Mouse (Mus musculus): Measurements from ENCODE around the gene Psma5.

Gene Psma5

GRCm38 (mm10) chr3:108282401-108283240 lies 25.9 kb downstream of the Psma5 start:
- DNase-seq, result peak in 1 of 2 experiments; percentile 62

GRCm38 (mm10) chr3:108283241-108283561 lies 26.5 kb downstream of the Psma5 start:
- DNase-seq, result no peak

GRCm38 (mm10) chr3:108283781-108284601 lies 27.3 kb downstream of the Psma5 start, which contains the start of gene Sort1:
Sort1 (plus strand) TSS chr3:108284082.
- peak; percentile 85 to 86 for DNase-seq

DNA sequence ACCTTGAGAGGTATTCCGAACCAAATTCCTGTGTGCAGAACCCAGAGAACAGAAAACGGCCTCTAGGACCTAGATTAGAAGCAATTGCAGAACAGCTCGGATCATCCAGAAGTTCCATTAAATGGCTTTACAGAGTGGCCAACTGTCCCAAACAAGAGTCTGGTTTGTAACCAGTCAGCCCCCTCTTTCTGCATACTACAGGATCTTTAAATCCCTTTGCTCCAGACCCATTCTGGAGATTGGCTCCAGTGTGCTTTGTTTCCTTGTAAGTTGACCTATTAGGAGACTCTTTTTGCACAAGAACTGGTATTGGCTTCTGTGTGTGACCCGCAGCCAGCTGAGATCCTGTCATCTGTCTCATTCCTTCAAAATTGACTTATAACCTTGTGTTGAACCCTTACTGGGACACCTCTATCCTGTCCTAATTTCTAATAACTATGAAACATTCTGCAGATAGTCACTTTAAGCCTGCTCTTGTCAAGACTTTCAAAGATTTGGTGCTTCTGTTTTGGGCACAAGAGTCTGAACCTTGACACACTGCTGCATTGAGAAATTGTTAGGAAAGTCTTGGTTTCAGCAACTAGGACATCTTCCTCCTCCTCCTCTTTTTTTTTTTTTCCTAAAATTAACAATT lies 28.5 kb downstream of the Psma5 start:
- DNase-seq, result no peak

DNA sequence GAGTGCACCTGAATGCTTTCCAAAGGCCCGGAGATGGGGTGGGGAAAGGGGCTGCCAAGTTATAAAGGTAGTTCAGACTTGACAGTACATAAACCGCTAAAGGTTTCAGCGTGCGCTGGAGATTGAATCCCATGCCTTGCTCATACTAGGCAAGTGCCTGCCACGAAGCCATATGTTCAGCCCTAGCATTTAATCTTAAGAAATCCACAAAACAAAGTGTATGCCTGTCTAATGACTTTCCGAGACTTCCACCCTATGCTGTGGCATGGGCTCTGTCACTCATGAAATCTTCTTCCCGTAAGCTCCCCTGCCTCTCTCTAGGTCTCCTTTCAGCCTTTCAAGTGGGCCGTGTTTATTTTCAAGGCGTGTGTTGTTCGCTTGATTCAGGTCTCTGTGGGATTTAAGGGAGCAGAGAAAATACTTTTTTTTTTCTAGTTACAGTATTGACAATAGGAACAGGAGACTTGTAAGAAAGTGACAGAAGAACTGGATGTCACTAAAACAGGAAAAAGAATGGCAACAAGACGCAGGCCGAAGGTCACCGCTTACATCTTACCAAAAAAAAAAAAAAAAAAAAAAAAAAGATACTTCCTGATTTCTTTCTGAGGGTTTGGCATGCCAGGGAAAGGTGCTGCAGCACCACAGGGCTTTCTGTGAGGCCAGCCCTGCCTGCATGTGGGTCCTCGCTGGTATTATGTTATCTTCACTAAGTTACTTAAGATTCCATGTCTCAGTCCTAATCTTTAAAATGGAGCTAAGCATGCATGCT lies 30.1 kb downstream of the Psma5 start:
- DNase-seq, result no peak

DNA sequence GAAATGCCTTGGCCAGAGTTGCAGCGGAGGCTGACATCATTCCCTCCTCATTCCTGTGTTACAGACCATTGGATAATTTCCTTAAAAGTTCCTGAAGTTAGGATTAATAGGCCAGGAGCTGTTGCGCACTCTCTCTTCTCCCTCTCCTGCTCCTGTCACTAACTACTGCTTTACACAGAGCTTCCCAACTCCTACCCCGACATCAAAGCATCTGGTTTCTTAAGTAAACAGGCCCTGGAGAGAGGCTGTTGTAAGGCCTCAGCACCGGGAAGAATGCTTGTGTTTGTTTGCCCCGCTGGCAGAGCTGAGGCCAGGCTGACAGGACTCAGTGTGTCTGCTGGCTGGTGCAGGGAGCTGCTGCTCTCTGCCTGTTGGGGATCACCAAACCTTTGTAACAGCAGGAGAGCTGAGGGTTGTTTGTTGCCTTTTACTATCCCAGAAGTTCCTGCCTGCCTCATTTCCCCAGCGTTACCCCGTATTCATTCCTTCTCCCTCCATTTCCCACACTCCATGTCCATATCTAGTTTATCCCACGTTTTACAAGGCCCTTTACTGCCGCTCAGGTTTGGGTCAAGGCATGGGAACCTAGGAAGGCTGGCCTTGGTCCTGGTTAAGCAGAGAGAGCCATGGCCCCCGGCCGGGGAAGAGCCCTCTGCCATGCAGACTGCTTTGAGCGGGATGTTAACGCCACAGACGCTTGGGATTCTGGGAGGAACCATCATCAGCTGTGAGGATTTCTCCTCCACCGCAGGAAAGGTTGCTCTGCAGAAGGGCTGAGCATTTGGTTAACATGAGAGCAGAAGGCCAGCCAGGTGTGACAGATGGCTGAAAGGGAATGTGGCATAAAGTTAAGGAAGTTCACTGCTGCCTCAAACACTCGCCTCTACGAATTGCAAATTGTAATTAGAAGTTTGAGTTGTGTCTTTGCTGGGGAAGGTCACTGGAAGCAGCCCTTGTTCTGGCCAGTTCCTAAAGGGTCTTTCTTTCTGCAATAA lies 31.4 kb downstream of the Psma5 start:
- DNase-seq, result no peak

DNA sequence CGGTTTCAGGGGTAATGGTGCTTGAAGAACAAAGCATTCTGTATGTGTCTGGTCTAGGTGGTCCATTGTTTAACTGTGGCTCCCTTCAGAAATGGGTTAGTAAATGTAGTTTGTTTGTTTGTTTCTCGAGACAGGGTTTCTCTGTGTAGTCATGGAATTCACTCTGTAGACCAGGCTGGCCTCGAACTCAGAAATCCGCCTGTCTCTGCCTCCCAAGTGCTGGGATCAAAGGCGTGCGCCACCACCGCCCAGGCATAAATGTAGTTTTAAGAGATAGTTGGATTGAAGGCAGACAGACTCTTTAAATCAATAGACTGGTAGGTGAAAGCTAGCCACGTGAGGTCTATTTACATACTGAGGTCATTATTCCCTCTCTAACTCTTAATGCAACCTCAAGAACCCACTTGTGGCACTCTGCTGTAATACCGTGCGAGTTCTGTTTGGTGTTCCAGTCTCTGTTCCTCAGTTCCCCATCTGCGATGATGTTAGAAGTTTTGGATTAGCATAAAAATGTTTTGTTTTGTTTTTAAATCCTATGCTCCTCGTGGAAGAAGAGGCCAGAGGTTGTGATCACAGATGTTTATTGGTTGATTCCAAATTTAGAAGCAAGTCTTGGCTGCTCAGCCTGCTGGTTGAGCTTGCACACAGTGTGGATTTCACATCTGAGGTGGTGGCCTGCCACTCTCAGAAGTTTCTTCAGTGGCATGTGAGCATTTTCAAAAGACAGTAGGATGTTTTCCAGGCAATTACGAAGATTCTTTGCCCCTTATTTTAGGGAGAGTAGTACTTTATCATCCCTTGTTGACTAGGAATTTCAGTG lies 32.8 kb downstream of the Psma5 start:
- no peak for DNase-seq

GRCm38 (mm10) chr3:108291036-108291799 lies 34.5 kb downstream of the Psma5 start:
- peak; percentile 40 to 66 for DNase-seq

- no peak for DNase-seq
These were observed 37.7 kb downstream of the Psma5 start for GRCm38 (mm10) chr3:108294398-108294797.

DNA sequence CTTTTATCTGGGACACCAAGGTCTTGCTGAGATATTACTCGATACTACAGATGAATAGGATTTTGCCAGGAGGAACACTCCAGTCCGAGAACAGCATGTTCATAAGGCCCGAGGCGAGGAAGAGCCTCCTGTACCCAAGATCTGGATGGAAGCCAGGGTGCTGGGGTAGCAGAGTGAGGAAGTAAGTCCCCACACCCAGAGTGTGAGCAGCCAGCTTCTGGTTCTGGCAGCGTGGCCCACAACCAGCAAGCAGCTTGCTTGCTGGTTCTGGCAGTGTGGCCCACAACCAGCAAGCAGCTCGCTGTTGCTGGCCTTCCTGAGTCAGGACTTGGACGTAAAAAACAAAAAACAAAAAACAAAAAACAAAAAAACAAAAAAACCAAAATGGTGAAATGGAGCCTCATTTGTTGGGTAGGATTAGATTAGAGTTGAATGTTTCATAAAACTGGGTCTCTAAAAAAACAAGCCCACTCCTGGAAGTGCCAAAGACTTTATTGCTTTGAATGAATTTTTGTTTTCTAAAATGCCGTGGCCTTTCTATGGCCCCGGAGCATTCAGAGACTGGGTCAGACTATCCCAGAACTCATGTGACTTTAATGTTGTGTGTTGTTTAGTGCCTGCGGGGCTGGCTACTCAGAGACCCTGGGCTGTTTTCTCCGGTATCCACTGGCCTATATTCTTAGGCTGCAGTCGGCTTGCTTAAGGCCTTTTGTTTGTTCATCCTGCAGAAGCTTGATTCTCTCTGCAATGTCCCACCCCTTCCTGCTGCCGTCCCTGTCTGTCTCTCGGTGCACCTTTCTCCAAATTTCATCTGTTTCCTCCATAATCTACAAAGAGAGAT lies 38.9 kb downstream of the Psma5 start:
- DNase-seq, result peak; percentile 68 to 69

GRCm38 (mm10) chr3:108296220-108297049 lies 39.7 kb downstream of the Psma5 start:
- DNase-seq, result peak; percentile 71 to 79

GRCm38 (mm10) chr3:108297050-108297419 lies 40.3 kb downstream of the Psma5 start:
- no peak for DNase-seq

DNA sequence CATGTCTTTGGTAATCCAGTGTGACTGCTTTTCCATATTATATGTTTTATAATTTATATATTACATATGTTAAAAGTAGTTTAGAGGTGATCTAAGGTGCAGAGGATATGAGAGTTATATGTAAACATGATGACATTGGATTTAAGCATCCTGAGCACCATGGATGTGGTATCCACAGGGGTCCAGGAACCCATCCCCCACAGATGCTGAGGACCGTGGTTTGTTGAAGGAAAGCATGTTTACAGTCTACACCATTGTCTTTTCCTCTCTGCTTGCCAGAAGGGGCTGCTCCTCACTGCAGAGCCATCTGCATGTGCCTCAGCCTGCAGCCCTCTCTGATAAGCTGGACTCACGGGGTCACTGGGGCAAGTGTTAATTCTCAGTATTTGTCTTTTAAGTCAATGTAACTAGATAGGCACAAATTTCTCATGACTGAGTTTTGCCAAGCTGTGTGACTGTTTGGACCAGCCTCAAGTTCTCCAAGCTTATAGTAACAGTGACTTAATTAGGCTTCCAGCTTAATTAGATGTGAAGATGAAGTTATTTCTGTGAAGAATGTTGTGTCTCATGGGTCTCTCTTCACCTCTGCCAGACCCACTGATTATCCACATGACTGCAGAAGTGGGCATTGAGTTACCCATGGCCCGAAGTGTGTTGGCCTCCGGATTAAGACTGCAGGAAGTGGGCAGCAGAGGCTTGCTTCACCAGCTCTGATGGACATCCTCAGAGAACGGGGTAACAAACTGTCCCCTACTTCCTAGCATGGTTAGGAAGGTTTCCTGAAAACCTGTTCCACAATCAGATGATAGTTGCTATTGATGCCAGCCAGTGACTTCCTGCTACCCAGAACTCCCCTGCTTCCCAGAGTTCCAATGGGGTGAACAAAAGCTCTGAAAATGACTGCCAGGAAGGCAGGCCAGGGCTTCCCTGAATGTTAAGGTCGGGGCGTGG lies 41.2 kb downstream of the Psma5 start:
- DNase-seq, result no peak

- no peak for DNase-seq
These were observed 43.8 kb downstream of the Psma5 start for GRCm38 (mm10) chr3:108300455-108301030.

DNA sequence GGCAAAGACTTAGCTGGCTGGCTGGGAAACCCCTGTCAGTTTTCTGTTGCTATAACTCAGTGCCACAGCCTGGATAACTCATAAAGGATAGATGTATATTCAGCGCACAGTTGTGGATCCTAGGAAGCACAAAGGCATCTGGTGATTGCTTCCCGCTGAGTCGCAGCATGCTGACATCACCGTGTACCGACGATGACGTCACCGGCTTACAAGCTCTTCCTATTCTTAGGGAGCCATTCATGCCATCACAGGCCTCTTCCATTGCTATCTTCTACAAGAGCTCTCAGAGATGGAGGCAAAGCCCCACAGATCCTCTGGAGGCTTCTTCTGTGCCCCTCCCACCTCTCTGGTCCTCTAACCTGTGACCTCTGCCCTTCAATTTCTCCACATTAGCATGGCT lies 47.0 kb downstream of the Psma5 start:
- no peak for DNase-seq

GRCm38 (mm10) chr3:108304747-108305146 lies 48.0 kb downstream of the Psma5 start:
- DNase-seq, result no peak
